Mouse (Mus musculus) MEL (cell line): ENCODE data around the gene Shld2.

ENCODE experiments used
- CHD2 ChIP-seq: IDR thresholded peaks from 2 replicates; pipeline ENCODE4 v1.6.1; 2011; ENCODE audit warnings: low read length, improper control_type of control experiment
- CTCF ChIP-seq, 3 experiments: IDR thresholded peaks in 2 of 3; conservative IDR thresholded peaks in 1 of 3; 2 replicates each; pipeline ENCODE4 v1.5.1; 2011 to 2012; ENCODE audit warnings: low read length in 3 of 3, low read depth in 2 of 3, mild to moderate bottlenecking in 2 of 3, improper control_type of control experiment in 1 of 3, inconsistent platforms in 1 of 3, mixed read lengths in 1 of 3, moderate library complexity in 1 of 3; ENCODE audit not compliant: control insufficient read depth in 1 of 3, insufficient read depth in 1 of 3, poor library complexity in 1 of 3, severe bottlenecking in 1 of 3
- E2F4 ChIP-seq: IDR thresholded peaks from 2 replicates; pipeline ENCODE4 v1.6.1; 2011; ENCODE audit warnings: low read depth, low read length, improper control_type of control experiment, borderline replicate concordance
- EP300 ChIP-seq, 2 experiments: IDR thresholded peaks; 2 replicates each; pipeline ENCODE4 v1.6.1; 2011; ENCODE audit warnings: improper control_type of control experiment in 2 of 2, low read length in 2 of 2, low read depth in 1 of 2, mild to moderate bottlenecking in 1 of 2
- GATA1 ChIP-seq: IDR thresholded peaks from 2 replicates; pipeline ENCODE4 v1.6.1; 2011; ENCODE audit warnings: low read depth, low read length, improper control_type of control experiment
- HCFC1 ChIP-seq: IDR thresholded peaks from 2 replicates; pipeline ENCODE4 v1.6.1; 2012; ENCODE audit warnings: low read depth, mild to moderate bottlenecking, inconsistent platforms, low read length, improper control_type of control experiment, moderate library complexity
- JUND ChIP-seq: IDR thresholded peaks from 2 replicates; pipeline ENCODE4 v1.6.1; 2011; ENCODE audit warnings: low read depth, mild to moderate bottlenecking, improper control_type of control experiment, low read length
- MYB ChIP-seq: IDR thresholded peaks from 2 replicates; pipeline ENCODE4 v1.6.1; 2011; ENCODE audit warnings: mild to moderate bottlenecking, low read depth, low read length, improper control_type of control experiment
- POLR2AphosphoS2 ChIP-seq: IDR thresholded peaks from 2 replicates; pipeline ENCODE4 v1.6.1; 2011; ENCODE audit warnings: low read length, improper control_type of control experiment
- TAL1 ChIP-seq: IDR thresholded peaks from 2 replicates; pipeline ENCODE4 v1.6.1; 2012; ENCODE audit warnings: mild to moderate bottlenecking, inconsistent platforms, low read length, moderate library complexity, mixed read lengths
- USF1 ChIP-seq: IDR thresholded peaks from 2 replicates; pipeline ENCODE4 v1.6.1; 2014; ENCODE audit warnings: low read depth, mild to moderate bottlenecking, inconsistent platforms, low read length, improper control_type of control experiment, moderate library complexity
- USF2 ChIP-seq, 2 experiments: IDR thresholded peaks; 2 replicates each; pipeline ENCODE4 v1.6.1; 2011 to 2012; ENCODE audit warnings: improper control_type of control experiment in 2 of 2, low read length in 2 of 2, borderline replicate concordance in 1 of 2, inconsistent platforms in 1 of 2, low read depth in 1 of 2, mild to moderate bottlenecking in 1 of 2; ENCODE audit not compliant: insufficient read depth in 1 of 2

GRCm38 (mm10) chr14:34240676-34241075 is 69.6 kb downstream of the Shld2 start:
- TF ChIP-seq POLR2AphosphoS2 (no peak), E2F4 (no peak), CTCF (IDR thresholded peaks at IDR 0.05 in 2 of 3, conservative IDR thresholded peaks at IDR 0.05 in 1 of 3; ENCODE audit: control insufficient read depth in 1 of 3, insufficient read depth in 1 of 3, low read depth in 2 of 3, low read length in 3 of 3, poor library complexity in 1 of 3, severe bottlenecking in 1 of 3) (no peak), HCFC1 (no peak), USF1 (no peak), JUND (no peak), MYB (no peak), CHD2 (no peak), GATA1 (no peak), TAL1 (no peak), USF2 (IDR thresholded peaks at IDR 0.05; ENCODE audit: borderline replicate concordance in 1 of 2, insufficient read depth in 1 of 2, low read depth in 1 of 2, low read length in 2 of 2) (no peak), EP300 (IDR thresholded peaks at IDR 0.05; ENCODE audit: low read depth in 1 of 2, low read length in 2 of 2) (no peak)
